Mouse (Mus musculus): ENCODE data around the gene Ccndbp1.
A peak's percentile ranks its signal among the peaks of the same experiment; 100 is the strongest.

- peak; percentile 52 for TF ChIP-seq CTCF (IDR thresholded peaks at IDR 0.05; ENCODE audit: control insufficient read depth, insufficient read depth, insufficient read length)
- no peak for TF ChIP-seq USF1 (IDR thresholded peaks at IDR 0.05; ENCODE audit: low read depth)
- TF ChIP-seq MYOG (IDR thresholded peaks at IDR 0.05; ENCODE audit: control insufficient read depth, extremely low read depth, insufficient read length): no peak
Observed at GRCm38 (mm10) chr2:120976990-120977925, 30.9 kb upstream of the Ccndbp1 start, which contains the start of gene Tmem62.
